In genomic region chr19:12517671-12518540, GRCm38 (mm10) we compare ENCODE assay signal across 8 mouse cellular contexts. TPM values are rescaled to one million over a fixed set of nuclear protein-coding genes. Genes with fewer than 3 reads are reported as not detected.
DNase-seq lines count a peak whose midpoint lies in the region; ATAC-seq and TF ChIP-seq lines count a peak whose summit lies in the region.

No protein-coding gene starts in this region.

- peaks cover 5% of the 10 kb centered on the region; the same call in 1 of the 2 replicates for H3K4me1 ChIP-seq in G1E (ENCODE audit: insufficient read depth, low read depth, low read length)
- no peaks in the 10 kb centered on the region for H3K4me1 ChIP-seq in hindbrain, embryonic 10.5 days (replicated peaks)
- H3K4me1 ChIP-seq in lung, embryonic 15.5 days: no peaks in the 10 kb centered on the region
- no peaks in the 10 kb centered on the region for H3K4me1 ChIP-seq in olfactory bulb, adult 2 months (ENCODE audit: control insufficient read depth, insufficient read depth, low read length)

- peaks cover 3% of the 10 kb centered on the region; the same call in 1 of the 2 replicates for H3K27me3 ChIP-seq in G1E (ENCODE audit: insufficient read depth, low read length)
- H3K27me3 ChIP-seq in hindbrain, embryonic 10.5 days (ENCODE audit: insufficient read depth, poor library complexity, severe bottlenecking): no peaks in the 10 kb centered on the region
- H3K27me3 ChIP-seq in lung, embryonic 15.5 days: no peaks in the 10 kb centered on the region

- peak overlapping the region; percentile 65 for H3K4me2 ChIP-seq in lung, embryonic 15.5 days

- no peaks in the 10 kb centered on the region for H3K36me3 ChIP-seq in G1E (replicated peaks)
- H3K36me3 ChIP-seq in hindbrain, embryonic 10.5 days: no peaks in the 10 kb centered on the region
- no peaks in the 10 kb centered on the region for H3K36me3 ChIP-seq in lung, embryonic 15.5 days

- DNase-seq in G1E (ENCODE audit: low spot score): no peak
- DNase-seq in cerebellum, adult 11-12 months: peak; percentile 36
- DNase-seq in forelimb bud, embryonic 11.5 days (ENCODE audit: low read depth, low spot score): peak; percentile 77
- DNase-seq in hindbrain, embryonic 10.5 days (ENCODE audit: low spot score): peak; percentile 64
- DNase-seq in layer of hippocampus, adult 9-10 months (ENCODE audit: low spot score): peak; percentile 62
- DNase-seq in thymus, postnatal 10 days (ENCODE audit: low spot score in 2 of 2): peak; percentile 25 to 46

- peak overlapping the region; percentile 44 for H3K9ac ChIP-seq in lung, embryonic 15.5 days

- 3% methylated on average over 16 of the region's 16 CpGs for WGBS in hindbrain, embryonic 10.5 days
- WGBS in lung, embryonic 15.5 days: 2% methylated on average over 15 of the region's 16 CpGs
- 2% methylated on average over 16 of the region's 16 CpGs for WGBS in olfactory bulb, adult 2 months

- no peak for TF ChIP-seq POLR2A in olfactory bulb, adult 2 months (IDR thresholded peaks at IDR 0.05; ENCODE audit: insufficient read depth, low read depth, low read length)

- peak; percentile 49 for ATAC-seq in G1E (ENCODE audit: extremely low read depth, insufficient number of reproducible peaks, low FRiP score, poor library complexity, severe bottlenecking)
- peak; percentile 70; the same call in 1 of the 2 replicates for ATAC-seq in lung, embryonic 15.5 days (ENCODE audit: borderline replicate concordance, extremely low read depth, low FRiP score, low TSS enrichment)

- 0 out of 2 replicates have a peak, but pooled peaks have one; percentile 4 for TF ChIP-seq CTCF in G1E (IDR thresholded peaks at IDR 0.05; ENCODE audit: low read depth, low read length)
- no peak for TF ChIP-seq CTCF in olfactory bulb, adult 2 months (IDR thresholded peaks at IDR 0.05; ENCODE audit: insufficient read depth, low read depth, low read length)

- peak overlapping the region; percentile 87 for H3K27ac ChIP-seq in hindbrain, embryonic 10.5 days
- no peak overlapping the region for H3K27ac ChIP-seq in lung, embryonic 15.5 days
- no peak overlapping the region for H3K27ac ChIP-seq in olfactory bulb, adult 2 months (ENCODE audit: insufficient read depth, low read depth, low read length)

- peak overlapping the region; percentile 27; the same call in 1 of the 2 replicates for H3K4me3 ChIP-seq in G1E (ENCODE audit: low read depth, low read length)
- peak overlapping the region; percentile 59 for H3K4me3 ChIP-seq in hindbrain, embryonic 10.5 days
- peak overlapping the region; percentile 38 for H3K4me3 ChIP-seq in lung, embryonic 15.5 days
- H3K4me3 ChIP-seq in olfactory bulb, adult 2 months (ENCODE audit: insufficient read depth, low read depth, low read length): peak overlapping the region; percentile 46

- H3K9me3 ChIP-seq in G1E (replicated peaks): no peaks in the 10 kb centered on the region
- H3K9me3 ChIP-seq in hindbrain, embryonic 10.5 days: no peaks in the 10 kb centered on the region
- no peaks in the 10 kb centered on the region for H3K9me3 ChIP-seq in lung, embryonic 15.5 days

RNA-seq across cellular contexts. Expression of gene Dtx4, which starts 16.7 kb away (rescaled TPM):
- total RNA-seq in G1E (2014; fragmentation: Nextera tagmentation) (not detected in 2 replicates), G1E (2017) (0.06 and 0.27 TPM in 2 replicates)
- polyA plus RNA-seq in G1E (2012): not detected in 2 replicates
- 56.5 and 65.2 TPM in 2 replicates for polyA plus RNA-seq in hindbrain, embryonic 10.5 days (2016; fragmentation: Nextera tagmentation; extraction: Ambion mirVana)
- polyA plus RNA-seq in lung, embryonic 15.5 days (2015; fragmentation: Nextera tagmentation; extraction: Ambion mirVana): 16.1 and 16.5 TPM in 2 replicates
- not detected in 2 replicates for polyA plus RNA-seq in olfactory bulb, adult 2 months (2012; ENCODE audit: insufficient read depth, insufficient read length, low replicate concordance, missing spikeins)

RNA-seq across cellular contexts. Expression of gene Fam111a, which starts 27.6 kb away (rescaled TPM):
- total RNA-seq in G1E (2014; fragmentation: Nextera tagmentation) (45.3 TPM in 1 of 2 replicates, not detected in the other), G1E (2017) (1.2 and 1.9 TPM in 2 replicates)
- polyA plus RNA-seq in G1E (2012): 0.02 TPM in 1 of 2 replicates, not detected in the other
- polyA plus RNA-seq in hindbrain, embryonic 10.5 days (2016; fragmentation: Nextera tagmentation; extraction: Ambion mirVana): 15.3 and 20.2 TPM in 2 replicates
- polyA plus RNA-seq in lung, embryonic 15.5 days (2015; fragmentation: Nextera tagmentation; extraction: Ambion mirVana): 32.0 TPM in 2 replicates
- not detected in 2 replicates for polyA plus RNA-seq in olfactory bulb, adult 2 months (2012; ENCODE audit: insufficient read depth, insufficient read length, low replicate concordance, missing spikeins)

RNA-seq across cellular contexts. Expression of gene Mpeg1, which starts 57.3 kb away (rescaled TPM):
- total RNA-seq in G1E (2014; fragmentation: Nextera tagmentation) (not detected in 2 replicates), G1E (2017) (0.06 and 0.22 TPM in 2 replicates)
- polyA plus RNA-seq in G1E (2012): not detected in 2 replicates
- polyA plus RNA-seq in hindbrain, embryonic 10.5 days (2016; fragmentation: Nextera tagmentation; extraction: Ambion mirVana): 0.24 and 0.35 TPM in 2 replicates
- polyA plus RNA-seq in lung, embryonic 15.5 days (2015; fragmentation: Nextera tagmentation; extraction: Ambion mirVana): 0.67 and 1.0 TPM in 2 replicates
- polyA plus RNA-seq in olfactory bulb, adult 2 months (2012; ENCODE audit: insufficient read depth, insufficient read length, low replicate concordance, missing spikeins): not detected in 2 replicates

Comparison
In these comparisons a context has a peak if more than half of its experiments do, and no peak if none do; other contexts are left out.
1. RNA of gene Dtx4, which starts 16.7 kb away (polyA plus RNA-seq): 56.5 to 65.2 TPM in hindbrain, embryonic 10.5 days and 16.1 to 16.5 TPM in lung, embryonic 15.5 days; not detected in G1E and not detected in olfactory bulb, adult 2 months; every median in the first group is over 10 times any median in the second.
2. RNA of gene Mpeg1, which starts 57.3 kb away (polyA plus RNA-seq): not detected in olfactory bulb, adult 2 months; 0.67 to 1.0 TPM in lung, embryonic 15.5 days, 0.24 to 0.35 TPM in hindbrain, embryonic 10.5 days and not detected in G1E; every median in the first group is over 10 times any median in the second.
3. Peak in every context shown above with its lines, with median percentiles within 50 percentile points of each other: H3K4me3 ChIP-seq.